Mouse (Mus musculus) retina, embryonic 14.5 days (tissue): ENCODE measurements at regions not wholly inside any gene's neighbourhood (a gene's known extent, or its start where the extent isn't known, plus 50 kb on each side); places are given as distances from the start of the nearest gene placed in this dataset.

Experiments
- DNase-seq: peaks from one replicate; pipeline ENCODE4 v3.0.0-alpha.2; 2015; ENCODE audit warnings: low spot score

- no peak for DNase-seq
Measured at GRCm38 (mm10) chr10:98840957-98841831, 73.0 kb upstream of the Atp2b1 start.

- DNase-seq = no peak
Measured at GRCm38 (mm10) chr10:98841860-98842259, 72.3 kb upstream of the Atp2b1 start.

GRCm38 (mm10) chr10:98842721-98843120 lies 71.5 kb upstream of the Atp2b1 start:
- DNase-seq = no peak

DNA sequence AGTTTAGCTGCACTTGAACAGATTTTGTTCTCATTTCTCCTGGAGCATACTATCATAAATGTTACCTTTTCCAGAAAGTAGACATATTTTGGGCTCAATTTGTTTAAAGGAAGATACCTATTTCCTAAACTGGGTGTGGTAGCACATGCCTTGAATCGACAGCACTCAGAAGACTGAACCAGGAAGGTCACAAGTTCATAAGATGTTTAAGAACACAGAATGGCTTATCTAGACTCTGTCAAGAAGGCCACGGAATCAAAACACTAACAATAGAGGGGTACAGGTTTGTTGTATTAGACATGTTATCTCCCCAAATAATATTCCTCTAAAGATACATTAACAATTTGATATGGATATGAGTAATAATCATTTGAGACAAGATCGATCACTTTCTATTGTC lies 64.4 kb upstream of the Atp2b1 start:
- no peak for DNase-seq

- DNase-seq = no peak
Measured at GRCm38 (mm10) chr10:98857395-98857794, 56.8 kb upstream of the Atp2b1 start.

DNA sequence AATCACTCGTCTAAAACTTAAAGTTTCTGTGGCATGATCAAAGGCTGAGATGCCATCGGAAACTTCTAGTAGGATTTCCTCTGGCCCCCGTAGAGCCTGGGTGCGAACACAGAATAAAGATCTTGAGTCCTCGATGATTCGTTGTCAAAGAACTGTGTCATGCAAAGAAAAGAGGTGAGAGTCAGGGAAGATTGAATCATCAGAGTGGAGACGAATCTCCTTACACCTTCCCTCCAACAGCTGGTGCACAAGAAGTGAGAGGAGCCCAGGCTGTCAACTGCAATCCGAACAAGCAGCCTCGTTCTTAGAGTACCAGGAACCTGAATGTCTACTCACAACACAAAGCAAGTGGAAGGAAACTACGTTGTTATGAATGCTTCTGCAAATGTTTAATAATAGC lies 52.7 kb upstream of the Atp2b1 start:
- DNase-seq = no peak

GRCm38 (mm10) chr10:98862712-98863111 lies 51.5 kb upstream of the Atp2b1 start:
- DNase-seq = no peak

DNA sequence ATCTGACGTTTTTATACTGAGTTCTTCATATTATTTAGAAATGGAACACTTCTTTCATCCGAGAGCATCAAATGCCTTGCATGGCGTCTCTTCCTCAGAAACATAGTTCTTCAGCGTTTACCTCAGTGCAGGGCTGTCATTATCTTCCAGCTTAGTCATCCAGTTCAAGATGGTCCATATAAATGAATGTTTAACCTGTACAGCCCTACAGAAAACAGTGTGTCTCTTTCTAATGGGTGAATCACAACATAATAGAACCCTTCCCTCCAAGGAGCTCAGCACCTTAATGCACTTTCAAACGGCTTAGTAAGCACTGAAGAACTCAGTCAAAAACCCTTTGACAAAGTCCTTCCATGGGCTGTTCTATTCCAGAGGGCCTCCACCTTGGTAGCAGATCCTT lies 49.8 kb upstream of the Atp2b1 start:
- no peak for DNase-seq
